Mouse (Mus musculus) megakaryocyte, embryonic 14.5 days (primary cell): ENCODE results near the gene Fbxo47.

Experiments
- FLI1 ChIP-seq: IDR thresholded peaks from 2 replicates; pipeline ENCODE4 v1.6.1; 2012; ENCODE audit warnings: low read length, inconsistent platforms, mixed read lengths
- GATA1 ChIP-seq: IDR thresholded peaks from 3 replicates; pipeline ENCODE4 v1.6.1; 2012; ENCODE audit warnings: mixed read lengths, low read length, inconsistent platforms, borderline replicate concordance

DNA sequence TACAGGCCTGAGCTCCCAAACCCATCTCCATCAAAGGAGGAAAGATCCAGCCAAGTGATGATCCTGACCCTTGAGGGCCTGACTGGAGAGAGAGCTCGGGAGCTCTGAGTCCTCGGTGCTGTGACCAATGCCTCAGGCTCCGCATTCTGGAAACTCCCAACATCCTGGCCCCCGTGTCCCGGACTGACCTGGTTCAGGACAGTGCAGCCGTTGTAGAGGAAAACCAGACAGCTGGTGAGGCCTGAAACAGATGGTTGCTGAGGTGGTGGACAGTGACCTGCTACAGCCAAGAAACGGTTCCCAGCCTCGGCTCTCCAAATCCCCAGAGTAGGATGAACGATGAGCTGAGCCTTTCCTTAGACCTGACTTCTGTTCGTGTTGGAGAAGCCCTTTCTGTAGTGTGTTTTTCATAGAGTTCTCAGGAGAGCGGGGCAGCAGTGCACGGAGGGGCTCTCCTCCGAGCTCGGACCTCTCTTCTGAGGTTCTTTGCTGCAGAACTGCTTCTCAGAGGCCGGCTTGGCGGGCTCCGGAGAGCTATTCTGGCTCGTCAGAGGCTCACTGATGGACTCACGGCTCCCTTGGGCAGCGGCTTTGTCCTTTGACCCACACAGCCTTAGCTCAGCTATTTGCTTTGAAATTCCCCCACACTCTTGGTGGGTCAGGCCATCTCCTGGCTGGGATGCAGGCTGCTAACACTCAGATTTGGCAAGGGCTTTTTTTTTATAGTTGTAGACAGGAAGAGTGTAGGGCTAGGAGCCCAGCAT lies 60.9 kb downstream of the Fbxo47 start:
- TF ChIP-seq GATA1 (no peak), FLI1 (no peak)
